Mouse (Mus musculus): ENCODE measurements around the gene Phf21a. TPM values are rescaled to one million over a fixed set of nuclear protein-coding genes. Genes with fewer than 3 reads are reported as not detected.
A peak's percentile ranks its signal among the peaks of the same experiment; 100 is the strongest.

The Phf21a gene
- polyA plus RNA-seq, 1 experiment: 54.6 TPM

GRCm38 (mm10) chr2:92375099-92375623 lies 282.2 kb downstream of the Phf21a start:
- peak; percentile 96 to 97 for DNase-seq (ENCODE audit: extremely low spot score in 1 of 2, low spot score in 1 of 2)

GRCm38 (mm10) chr2:92375788-92376187 lies 282.9 kb downstream of the Phf21a start:
- no peak for DNase-seq (ENCODE audit: extremely low spot score in 1 of 2, low spot score in 1 of 2)

GRCm38 (mm10) chr2:92376300-92376699 lies 283.4 kb downstream of the Phf21a start:
- no peak for DNase-seq (ENCODE audit: extremely low spot score in 1 of 2, low spot score in 1 of 2)

GRCm38 (mm10) chr2:92377320-92377719 lies 284.4 kb downstream of the Phf21a start:
- no peak for DNase-seq (ENCODE audit: extremely low spot score in 1 of 2, low spot score in 1 of 2)

- no peak for DNase-seq (ENCODE audit: extremely low spot score in 1 of 2, low spot score in 1 of 2)
Observed at GRCm38 (mm10) chr2:92379783-92380494, 287.0 kb downstream of the Phf21a start.

GRCm38 (mm10) chr2:92380495-92381050 lies 287.7 kb downstream of the Phf21a start:
- DNase-seq (ENCODE audit: extremely low spot score in 1 of 2, low spot score in 1 of 2): no peak

GRCm38 (mm10) chr2:92381161-92381560 lies 288.2 kb downstream of the Phf21a start:
- DNase-seq (ENCODE audit: extremely low spot score in 1 of 2, low spot score in 1 of 2): no peak

GRCm38 (mm10) chr2:92381901-92382588 lies 289.1 kb downstream of the Phf21a start, which contains the start of gene 1700029I15Rik:
TSS of gene 1700029I15Rik (plus strand) at chr2:92382538.
- no peak for DNase-seq (ENCODE audit: extremely low spot score in 1 of 2, low spot score in 1 of 2)

- no peak for DNase-seq (ENCODE audit: extremely low spot score in 1 of 2, low spot score in 1 of 2)
Observed at GRCm38 (mm10) chr2:92382759-92383158, 289.8 kb downstream of the Phf21a start.

GRCm38 (mm10) chr2:92384101-92384500 lies 291.2 kb downstream of the Phf21a start:
- no peak for DNase-seq (ENCODE audit: extremely low spot score in 1 of 2, low spot score in 1 of 2)

- DNase-seq (ENCODE audit: extremely low spot score in 1 of 2, low spot score in 1 of 2): no peak
Observed at GRCm38 (mm10) chr2:92385113-92386051, 292.5 kb downstream of the Phf21a start.

- no peak for DNase-seq (ENCODE audit: extremely low spot score in 1 of 2, low spot score in 1 of 2)
Observed at GRCm38 (mm10) chr2:92386821-92387570, 294.1 kb downstream of the Phf21a start.

- peak; percentile 67 to 73 for DNase-seq (ENCODE audit: extremely low spot score in 1 of 2, low spot score in 1 of 2)
Observed at GRCm38 (mm10) chr2:92387646-92388045, 294.7 kb downstream of the Phf21a start.

- peak in 1 of 2 experiments; percentile 72 for DNase-seq (ENCODE audit: extremely low spot score in 1 of 2, low spot score in 1 of 2)
Observed at GRCm38 (mm10) chr2:92388081-92388517, 295.2 kb downstream of the Phf21a start.

- peak; percentile 94 to 95 for DNase-seq (ENCODE audit: extremely low spot score in 1 of 2, low spot score in 1 of 2)
Observed at GRCm38 (mm10) chr2:92388891-92389641, 296.1 kb downstream of the Phf21a start.

GRCm38 (mm10) chr2:92389645-92390044 lies 296.7 kb downstream of the Phf21a start:
- DNase-seq (ENCODE audit: extremely low spot score in 1 of 2, low spot score in 1 of 2): no peak

- DNase-seq (ENCODE audit: extremely low spot score in 1 of 2, low spot score in 1 of 2): no peak
Observed at GRCm38 (mm10) chr2:92390206-92390930, 297.5 kb downstream of the Phf21a start.

GRCm38 (mm10) chr2:92391116-92391515 lies 298.2 kb downstream of the Phf21a start:
- DNase-seq (ENCODE audit: extremely low spot score in 1 of 2, low spot score in 1 of 2): peak; percentile 45 to 71

Data from frontal cortex, adult 2 months (tissue).